Mouse (Mus musculus) bone marrow macrophage, adult 2 months (primary cell): ENCODE measurements around the gene Rsrc2. TPM values are rescaled to one million over a fixed set of nuclear protein-coding genes. Genes with fewer than 3 reads are reported as not detected.

Experiments used
- H3K27ac ChIP-seq: 2 replicates; pipeline ENCODE4 v1.5.1; 2012; ENCODE audit warnings: low read depth, low read length; ENCODE audit not compliant: insufficient read depth
- H3K4me1 ChIP-seq: 2 replicates; pipeline ENCODE4 v1.6.1; 2012; ENCODE audit warnings: low read length; ENCODE audit not compliant: control insufficient read depth, insufficient read depth
- H3K4me3 ChIP-seq: 2 replicates; pipeline ENCODE4 v1.5.1; 2012; ENCODE audit warnings: mild to moderate bottlenecking, low read length, moderate library complexity; ENCODE audit not compliant: insufficient read depth
- CTCF ChIP-seq: IDR thresholded peaks from 2 replicates; pipeline ENCODE4 v1.5.1; 2012; ENCODE audit warnings: low read depth, mild to moderate bottlenecking, low read length, moderate library complexity
- POLR2A ChIP-seq: IDR thresholded peaks from 2 replicates; pipeline ENCODE4 v1.6.1; 2012; ENCODE audit warnings: mild to moderate bottlenecking, low read depth, low read length, borderline replicate concordance
- polyA plus RNA-seq: library from polyadenylated mRNA; stranded (reverse); fragments of >200 nt; gene quantifications from 2 replicates; pipeline ENCODE4 v1.2.4, GENCODE M21; 2012; ENCODE audit not compliant: missing spikeins, insufficient read depth, insufficient read length

Gene Rsrc2
- polyA plus RNA-seq, 1 experiment: 116 TPM

- no peak overlapping the region for H3K4me3 ChIP-seq
- TF ChIP-seq POLR2A (no peak), CTCF (no peak)
- no peak overlapping the region for H3K27ac ChIP-seq
- H3K4me1 ChIP-seq: peaks cover 28% of the 10 kb centered on the region
Measured at GRCm38 (mm10) chr5:123696961-123697360, 52.3 kb downstream of the Rsrc2 start.

GRCm38 (mm10) chr5:123696244-123696643, 53.0 kb downstream of the Rsrc2 start:
- Histone ChIP-seq H3K27ac (peak overlapping the region; percentile 34; the same call in 1 of the 2 replicates), H3K4me1 (peaks cover 28% of the 10 kb centered on the region), H3K4me3 (no peak overlapping the region)
- no peak for TF ChIP-seq POLR2A
- no peak for TF ChIP-seq CTCF

DNA sequence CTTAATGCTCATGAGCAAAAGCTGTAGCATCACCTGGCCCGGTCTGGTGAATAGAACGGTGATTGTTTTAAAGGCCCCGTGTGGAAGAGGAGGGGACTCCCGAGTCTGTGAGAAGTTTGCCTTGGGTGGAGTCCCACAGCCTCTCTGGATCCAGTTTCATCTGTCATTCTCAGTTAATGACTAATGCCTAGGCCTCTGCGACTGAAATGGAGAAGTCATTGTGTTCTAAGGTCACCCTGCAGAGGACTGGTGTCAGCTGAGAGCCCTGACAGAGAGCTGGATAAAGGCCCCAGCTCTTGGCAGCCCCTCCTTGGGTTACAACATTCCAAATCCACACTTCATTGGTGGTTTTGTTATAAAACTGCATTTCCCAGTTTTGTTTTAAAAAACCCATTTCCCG, 54.7 kb downstream of the Rsrc2 start:
- H3K4me3 ChIP-seq: no peak overlapping the region
- peak overlapping the region; percentile 40 for H3K27ac ChIP-seq
- TF ChIP-seq POLR2A: no peak
- no peak for TF ChIP-seq CTCF
- H3K4me1 ChIP-seq: peaks cover 28% of the 10 kb centered on the region

DNA sequence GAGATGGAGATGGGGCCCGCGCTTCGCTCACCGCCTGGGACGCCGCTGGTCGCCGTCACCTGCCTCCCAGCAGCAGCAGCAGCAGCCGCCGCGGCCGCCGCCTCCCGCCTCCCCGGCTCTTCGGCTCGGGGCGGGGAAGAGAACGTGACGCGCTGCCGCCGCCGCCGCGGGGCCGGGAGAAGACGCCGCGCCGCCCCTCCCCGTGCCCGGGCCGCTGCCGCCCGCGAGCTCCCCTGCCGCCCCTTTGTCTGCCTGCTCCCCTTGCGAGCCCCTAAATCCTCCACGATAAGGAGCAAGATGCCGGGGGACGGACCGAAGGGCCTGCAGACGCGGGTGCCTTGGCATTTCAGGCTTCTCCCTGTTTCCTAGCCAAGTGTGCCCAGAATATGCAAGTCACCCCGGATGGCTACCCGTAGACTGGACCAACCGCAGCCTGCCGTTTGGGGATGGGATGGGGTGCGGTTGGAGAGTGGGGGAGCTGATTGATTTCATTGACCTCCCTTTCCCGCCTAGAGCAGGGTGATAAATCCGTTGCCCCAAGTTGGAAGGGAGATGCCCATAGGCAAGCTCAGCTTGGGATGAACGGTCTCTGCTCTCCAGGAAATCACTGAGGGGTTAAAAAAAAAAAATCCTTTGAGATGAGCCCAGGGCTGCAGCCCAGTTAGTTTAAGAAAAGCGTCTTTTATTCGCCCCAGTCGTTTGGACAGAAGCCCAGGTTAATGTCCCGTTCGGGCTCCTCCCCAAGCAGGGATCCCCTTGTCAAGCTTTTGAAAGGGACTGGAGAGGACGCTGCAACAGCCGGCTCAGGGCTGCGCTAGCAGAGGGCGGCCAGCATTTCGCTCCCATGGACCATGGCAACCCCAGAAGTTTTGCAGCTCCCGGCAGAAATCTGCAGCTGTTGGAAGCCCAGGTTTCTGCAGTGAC, 64.7 kb downstream of the Rsrc2 start, which contains the start of gene Clip1:
Clip1 (minus strand) TSS at position 398 of the 924 bp plus-strand sequence.
- H3K27ac ChIP-seq: peak within 1 kb of the TSS; percentile 70
- H3K4me1 ChIP-seq: peaks cover 23% of the 10 kb centered on the region
- H3K4me3 ChIP-seq: peak within 1 kb of the TSS; percentile 93
- TF ChIP-seq POLR2A (no peak), CTCF (no peak)

DNA sequence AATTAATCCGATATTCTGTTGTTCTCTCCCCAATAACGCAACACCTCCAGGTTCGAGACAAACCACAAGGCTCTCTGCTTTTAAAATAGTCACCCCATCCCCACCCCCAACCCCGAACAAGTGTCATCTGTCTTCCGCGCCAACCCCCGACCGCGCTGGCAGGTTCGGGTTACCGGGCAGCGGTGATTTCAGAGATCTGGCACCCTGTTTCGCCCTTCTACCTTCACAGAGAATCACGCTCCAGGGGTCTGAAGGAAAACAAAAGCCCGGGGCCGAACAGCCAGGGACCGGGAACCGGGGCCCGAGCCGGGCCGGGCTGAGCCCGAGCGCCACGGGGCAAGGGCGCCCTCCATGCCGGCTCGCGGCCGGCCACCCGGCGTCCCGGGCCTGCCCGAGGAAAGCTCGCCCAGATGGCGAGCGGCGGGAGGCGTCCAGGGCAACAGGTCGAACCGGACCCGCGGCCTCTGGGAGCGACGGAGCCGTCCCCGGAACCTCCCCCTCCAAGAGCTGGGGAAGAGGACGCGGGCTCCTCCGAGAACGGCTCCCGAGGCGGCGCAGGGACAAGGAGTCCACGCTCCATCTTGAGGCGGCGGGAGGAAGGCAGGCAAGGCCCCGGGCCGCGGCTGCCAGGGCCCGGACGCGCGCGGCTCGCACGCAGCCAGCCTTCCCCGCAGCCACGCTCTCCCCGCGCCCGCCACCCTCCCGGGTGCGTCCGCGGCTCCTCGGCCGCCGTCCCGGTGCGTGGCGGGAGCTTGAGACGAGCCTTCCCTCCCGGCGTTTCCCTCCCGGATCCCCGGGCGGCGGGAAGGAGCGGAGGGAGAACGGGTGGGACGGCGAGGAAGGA, 65.6 kb downstream of the Rsrc2 start:
- TF ChIP-seq CTCF (no peak), POLR2A (no peak)
- H3K4me1 ChIP-seq: peaks cover 32% of the 10 kb centered on the region
- H3K27ac ChIP-seq: peak overlapping the region; percentile 70
- peak overlapping the region; percentile 93 for H3K4me3 ChIP-seq

DNA sequence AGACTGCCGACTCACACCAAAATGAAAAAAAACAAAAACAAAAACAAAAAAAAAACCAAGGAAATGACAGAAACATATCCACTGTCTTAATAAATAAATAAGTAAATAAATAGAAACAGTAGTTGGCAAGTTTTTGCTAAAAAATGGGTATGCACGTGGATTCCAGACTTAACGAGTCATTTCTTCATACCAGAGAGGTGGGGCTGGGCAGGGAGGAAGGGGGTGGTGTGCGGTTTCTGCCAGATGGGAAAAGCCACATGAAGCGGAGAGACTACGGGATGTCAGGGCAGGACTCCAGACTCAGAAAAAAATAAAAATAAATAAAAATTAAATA, 66.2 kb downstream of the Rsrc2 start:
- TF ChIP-seq CTCF (no peak), POLR2A (no peak)
- H3K27ac ChIP-seq: peak overlapping the region; percentile 72
- H3K4me3 ChIP-seq: peak overlapping the region; percentile 93

DNA sequence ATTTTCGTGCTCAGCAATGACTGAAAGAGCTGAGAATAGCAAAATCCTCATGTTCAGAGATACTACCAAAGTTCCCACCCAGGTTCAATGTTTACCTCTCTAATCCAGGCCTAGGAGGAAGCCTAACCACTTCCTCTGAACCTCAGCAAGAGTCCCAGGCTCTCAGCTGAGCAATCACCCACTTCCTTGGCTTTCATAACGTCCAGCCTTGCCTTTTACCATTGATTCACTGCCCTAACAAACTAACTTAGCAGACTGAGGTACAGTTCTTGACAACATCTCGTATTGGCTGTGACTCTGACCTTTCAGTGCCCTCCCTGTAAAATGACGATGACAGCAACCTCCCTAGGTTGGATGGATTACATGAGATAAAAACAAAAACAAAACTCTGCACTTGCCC, 66.8 kb downstream of the Rsrc2 start:
- TF ChIP-seq CTCF (no peak), POLR2A (no peak)
- Histone ChIP-seq H3K4me3 (peak overlapping the region; percentile 93), H3K4me1 (peaks cover 35% of the 10 kb centered on the region), H3K27ac (peak overlapping the region; percentile 72)

More for the DNA sequence above, 66.2 kb downstream of the Rsrc2 start:
- H3K4me1 ChIP-seq: peaks cover 33% of the 10 kb centered on the region

DNA sequence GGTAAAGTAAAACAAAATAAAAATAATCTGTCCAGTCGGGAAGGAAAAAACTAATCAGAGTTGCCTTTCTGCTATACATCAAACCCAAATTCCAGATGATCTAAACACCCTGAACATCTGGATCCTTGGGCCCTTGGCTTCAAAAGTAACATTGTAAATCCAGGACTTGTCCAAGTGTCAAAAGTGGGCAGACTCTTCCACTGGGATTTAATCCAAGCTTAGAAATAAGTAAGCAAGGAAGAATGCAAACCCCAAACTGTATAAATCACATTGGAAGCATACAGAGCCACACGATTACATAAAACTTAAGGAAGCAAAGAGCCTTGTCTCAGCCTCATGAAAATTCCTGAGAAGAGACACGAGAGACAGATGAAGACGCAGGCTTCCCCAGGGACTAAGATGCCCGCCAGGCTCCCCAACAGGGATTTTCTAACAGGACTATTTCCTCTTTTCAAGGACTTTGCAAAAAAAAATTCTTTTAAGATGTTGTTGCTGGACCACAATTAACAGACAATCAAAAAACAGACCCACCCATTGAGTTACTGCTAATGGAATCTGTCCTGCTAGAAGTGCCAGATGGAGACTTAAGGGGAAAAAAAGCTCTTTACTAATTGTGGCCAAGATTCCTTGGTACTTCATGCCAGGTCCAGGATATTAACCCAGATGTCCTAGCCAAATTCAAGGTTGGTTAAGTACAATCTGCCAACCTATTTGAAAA, 69.5 kb downstream of the Rsrc2 start:
- H3K4me1 ChIP-seq: peaks cover 52% of the 10 kb centered on the region
- H3K4me3 ChIP-seq: no peak overlapping the region
- no peak for TF ChIP-seq CTCF
- no peak for TF ChIP-seq POLR2A
- H3K27ac ChIP-seq: no peak overlapping the region

DNA sequence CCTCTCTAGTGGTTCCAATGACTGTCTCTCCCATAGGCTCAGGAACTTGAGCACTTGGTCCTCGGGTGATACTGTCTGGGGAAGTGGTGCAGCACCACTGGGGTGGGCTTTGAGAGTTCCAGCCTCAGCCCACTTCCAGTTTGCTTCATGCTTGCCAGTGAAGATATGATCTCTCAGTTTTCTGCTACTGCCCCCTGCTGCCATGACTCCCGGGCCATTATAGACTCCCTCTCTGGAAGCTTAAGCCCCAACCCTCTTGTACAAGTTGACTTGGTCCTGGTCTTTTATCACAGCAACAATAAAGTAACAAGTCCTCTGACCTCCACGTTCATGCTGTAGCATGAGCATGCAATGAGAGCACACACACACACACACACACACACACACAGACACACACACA, 70.1 kb downstream of the Rsrc2 start:
- no peak overlapping the region for H3K27ac ChIP-seq

More for the DNA sequence above, 70.1 kb downstream of the Rsrc2 start:
- TF ChIP-seq POLR2A (no peak), CTCF (no peak)
- H3K4me1 ChIP-seq: peaks cover 56% of the 10 kb centered on the region
- no peak overlapping the region for H3K4me3 ChIP-seq

Other genes with a start within 250 kb of the Rsrc2 start
- not detected in 2 replicates for gene B3gnt4, start 239.0 kb downstream of the Rsrc2 start, polyA plus RNA-seq
- gene Diablo, start 225.2 kb downstream of the Rsrc2 start, polyA plus RNA-seq: 29.3 and 30.5 TPM in 2 replicates
- gene Gm49027, start 223.9 kb downstream of the Rsrc2 start, polyA plus RNA-seq: 0.74 TPM in 1 of 2 replicates, not detected in the other
- gene Vps33a, start 176.4 kb downstream of the Rsrc2 start, polyA plus RNA-seq: 43.2 and 44.3 TPM in 2 replicates
- gene Clip1, start 64.8 kb downstream of the Rsrc2 start, polyA plus RNA-seq: 53.6 and 73.6 TPM in 2 replicates
- 92.1 and 95.1 TPM in 2 replicates for gene Zcchc8, start 28.3 kb downstream of the Rsrc2 start, polyA plus RNA-seq
- 13.9 and 19.6 TPM in 2 replicates for gene Kntc1, start 302 bp upstream of the Rsrc2 start, polyA plus RNA-seq
- gene Hcar2, start 116.1 kb upstream of the Rsrc2 start, polyA plus RNA-seq: 2.2 and 2.5 TPM in 2 replicates
- not detected in 2 replicates for gene Hcar1, start 130.6 kb upstream of the Rsrc2 start, polyA plus RNA-seq
- gene Denr, start 157.8 kb upstream of the Rsrc2 start, polyA plus RNA-seq: 51.8 and 58.3 TPM in 2 replicates
- gene Gm43518, start 178.0 kb upstream of the Rsrc2 start, polyA plus RNA-seq: not detected in 2 replicates
- gene Ccdc62, start 181.3 kb upstream of the Rsrc2 start, polyA plus RNA-seq: 1.2 and 3.3 TPM in 2 replicates
- 0.51 and 0.64 TPM in 2 replicates for gene Hip1r, start 224.2 kb upstream of the Rsrc2 start, polyA plus RNA-seq